Mouse (Mus musculus): ENCODE data around the gene Ezh1. TPM values are rescaled to one million over a fixed set of nuclear protein-coding genes. Genes with fewer than 3 reads are reported as not detected.

The Ezh1 gene
- total and polyA plus RNA-seq, 2 experiments from 2014 or later: 25.4 to 40.0 TPM

DNA sequence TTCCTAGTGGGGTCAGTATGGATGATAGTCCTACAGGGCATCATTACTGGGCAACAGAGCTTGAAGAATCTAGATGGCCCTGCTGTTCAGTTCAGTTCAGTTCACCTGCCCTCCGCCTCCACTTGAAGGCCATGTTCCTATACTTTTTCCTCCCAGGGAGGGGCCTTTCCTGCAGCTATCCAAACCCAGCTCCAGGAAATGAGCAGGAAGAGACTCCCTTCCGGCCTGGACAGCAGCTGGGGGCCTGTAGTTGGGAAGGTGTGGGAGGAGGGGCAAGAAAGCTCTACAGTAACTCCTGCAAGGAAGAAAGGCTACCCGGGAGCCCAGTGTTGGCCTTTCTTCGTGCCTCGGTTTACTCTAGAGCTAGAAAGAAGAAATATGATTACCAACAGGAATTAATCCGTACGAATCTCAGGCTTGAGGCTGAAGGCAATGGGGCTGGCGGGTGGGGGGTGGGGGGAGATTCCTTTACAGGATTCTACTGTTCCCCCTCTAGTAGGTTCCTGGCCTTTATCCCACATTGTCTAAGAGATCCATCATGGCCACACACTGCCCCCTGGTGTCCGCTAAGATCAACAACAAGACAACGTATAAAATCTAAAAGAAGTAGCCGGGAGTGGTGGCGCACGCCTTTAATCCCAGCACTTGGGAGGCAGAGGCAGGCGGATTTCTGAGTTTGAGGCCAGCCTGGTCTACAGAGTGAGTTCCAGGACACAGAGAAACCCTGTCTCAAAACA lies 22.2 kb upstream of the Ezh1 start:
- WGBS: 42% methylated on average over 14 of the region's 14 CpGs
- Histone ChIP-seq H3K4me1 (ENCODE audit: insufficient read depth, low read length) (no peaks in the 10 kb centered on the region), H3K4me3 (ENCODE audit: low read depth, low read length) (no peak overlapping the region), H3K4me2 (ENCODE audit: low read depth, low read length, poor library complexity, severe bottlenecking) (no peak overlapping the region), H3K27me3 (ENCODE audit: insufficient read depth, low read length) (0 out of 2 replicates have a peak, but pooled peaks cover 6% of the 10 kb centered on the region), H3K9ac (replicated peaks; ENCODE audit: low read length, poor library complexity, severe bottlenecking) (no peak overlapping the region), H3K9me3 (ENCODE audit: low read length) (no peaks in the 10 kb centered on the region), H3K27ac (ENCODE audit: low read depth, low read length) (no peak overlapping the region), H3K36me3 (ENCODE audit: insufficient read depth, low read length) (no peaks in the 10 kb centered on the region)
- DNase-seq (ENCODE audit: low spot score): peak; percentile 79
- no peak for ATAC-seq (ENCODE audit: low FRiP score)
- TF ChIP-seq CTCF (IDR thresholded peaks at IDR 0.05): peak; percentile 72

DNA sequence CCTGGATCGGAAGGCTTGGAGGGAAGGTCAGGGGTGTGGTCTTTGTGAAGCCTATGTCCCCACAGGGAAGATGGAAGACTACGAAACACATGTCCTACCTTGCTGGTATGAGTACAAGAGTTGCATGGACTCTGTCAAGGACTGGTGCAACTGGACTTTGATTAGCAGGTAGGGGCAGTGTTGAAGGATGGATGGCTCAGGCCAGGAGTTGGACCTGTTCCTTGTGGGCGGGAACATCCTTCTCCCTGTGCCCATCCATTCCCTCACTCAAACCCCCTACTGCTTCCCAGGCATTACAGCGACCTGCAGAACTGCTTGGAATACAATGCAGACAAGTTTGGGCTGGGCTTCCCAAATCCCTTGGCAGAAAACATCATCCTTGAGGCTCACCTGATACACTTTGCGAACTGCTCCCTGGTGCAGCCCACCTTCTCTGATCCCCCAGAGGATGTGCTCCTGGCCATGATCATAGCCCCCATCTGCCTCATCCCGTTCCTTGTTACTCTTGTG lies 21.3 kb upstream of the Ezh1 start:
- Histone ChIP-seq H3K4me3 (ENCODE audit: low read depth, low read length) (peak overlapping the region; percentile 54), H3K4me1 (ENCODE audit: insufficient read depth, low read length) (no peaks in the 10 kb centered on the region), H3K9ac (replicated peaks; ENCODE audit: low read length, poor library complexity, severe bottlenecking) (no peak overlapping the region), H3K4me2 (ENCODE audit: low read depth, low read length, poor library complexity, severe bottlenecking) (peak overlapping the region; percentile 83), H3K27me3 (ENCODE audit: insufficient read depth, low read length) (0 out of 2 replicates have a peak, but pooled peaks cover 6% of the 10 kb centered on the region), H3K27ac (ENCODE audit: low read depth, low read length) (no peak overlapping the region), H3K9me3 (ENCODE audit: low read length) (no peaks in the 10 kb centered on the region), H3K36me3 (ENCODE audit: insufficient read depth, low read length) (no peaks in the 10 kb centered on the region)
- DNase-seq (ENCODE audit: low spot score) (no peak), ATAC-seq (ENCODE audit: low FRiP score) (no peak)
- no peak for TF ChIP-seq CTCF (IDR thresholded peaks at IDR 0.05)
- 87% methylated on average over 6 of the region's 6 CpGs for WGBS

DNA sequence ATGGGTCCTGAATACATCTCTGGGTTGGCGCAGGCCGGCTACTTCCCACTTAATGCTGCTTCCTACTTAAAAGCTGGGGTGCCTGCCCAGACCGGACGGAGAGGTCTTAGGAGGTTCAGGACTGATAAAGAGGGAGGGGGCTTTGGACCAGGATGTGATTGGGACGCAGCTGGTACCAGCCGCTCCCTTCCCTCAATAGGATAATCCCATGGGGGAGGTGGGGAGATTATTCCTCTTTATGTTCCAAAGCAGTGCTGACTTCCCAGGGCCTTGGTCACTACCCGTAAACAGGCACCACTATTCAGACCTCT lies 20.4 kb upstream of the Ezh1 start:
- Histone ChIP-seq H3K9me3 (ENCODE audit: low read length) (no peaks in the 10 kb centered on the region), H3K4me1 (ENCODE audit: insufficient read depth, low read length) (no peaks in the 10 kb centered on the region), H3K27me3 (ENCODE audit: insufficient read depth, low read length) (0 out of 2 replicates have a peak, but pooled peaks cover 6% of the 10 kb centered on the region), H3K27ac (ENCODE audit: low read depth, low read length) (no peak overlapping the region), H3K4me3 (ENCODE audit: low read depth, low read length) (peak overlapping the region; percentile 54), H3K36me3 (ENCODE audit: insufficient read depth, low read length) (no peaks in the 10 kb centered on the region), H3K9ac (replicated peaks; ENCODE audit: low read length, poor library complexity, severe bottlenecking) (peak overlapping the region; percentile 72), H3K4me2 (ENCODE audit: low read depth, low read length, poor library complexity, severe bottlenecking) (peak overlapping the region; percentile 83)
- no peak; the same call in 1 of the 2 replicates for TF ChIP-seq CTCF (IDR thresholded peaks at IDR 0.05)
- DNase-seq (ENCODE audit: low spot score) (peak; percentile 12), ATAC-seq (ENCODE audit: low FRiP score) (0 out of 2 replicates have a peak, but pooled peaks have one; percentile 31)
- 3% methylated on average over 7 of the region's 7 CpGs for WGBS

DNA sequence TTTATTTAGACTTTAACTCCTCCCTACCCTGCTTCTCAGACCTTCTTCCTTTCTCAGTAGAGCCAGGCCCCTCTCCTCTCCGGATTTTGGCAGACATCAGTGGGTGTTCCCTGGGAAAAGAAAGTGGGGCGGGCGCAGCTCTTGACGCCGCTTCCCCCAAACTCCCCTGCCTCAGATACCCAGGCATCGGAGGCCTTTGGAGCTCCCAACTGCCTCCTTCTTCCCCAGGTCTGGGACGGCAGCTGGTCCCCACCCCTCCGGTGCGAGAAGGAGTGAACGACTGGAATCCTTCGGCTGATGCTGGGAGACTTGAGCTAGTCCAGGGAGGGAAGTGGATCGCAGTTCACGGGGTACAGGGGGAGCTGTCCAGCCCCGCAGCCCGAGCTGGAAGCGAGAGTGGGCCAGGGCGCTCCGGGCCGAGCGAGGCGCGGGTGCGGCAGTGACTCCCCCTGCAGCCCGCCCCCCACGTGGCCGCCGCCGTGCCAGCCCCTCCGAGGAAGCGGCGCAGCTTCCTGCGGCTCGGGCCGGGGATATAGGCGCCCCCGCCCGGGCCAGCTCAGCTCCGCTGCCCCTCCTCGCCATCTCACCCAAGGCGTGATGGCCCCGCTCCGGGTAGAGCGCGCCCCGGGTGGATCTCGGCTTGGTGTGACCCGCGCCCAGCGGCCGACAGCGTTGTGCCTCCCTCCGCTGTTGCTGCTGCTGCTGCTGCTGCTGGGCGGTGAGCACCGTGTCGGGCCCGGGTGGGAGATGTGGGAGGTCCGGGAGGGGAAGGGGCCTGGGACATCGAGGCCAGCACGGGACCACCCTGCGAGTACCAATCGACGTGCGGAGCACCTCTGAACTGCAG lies 19.8 kb upstream of the Ezh1 start, which contains the start of gene Ramp2:
Gene Ramp2 (plus strand): TSS at position 174 of the 847 bp plus-strand sequence.
- Histone ChIP-seq H3K4me3 (ENCODE audit: low read depth, low read length) (peak within 1 kb of the TSS; percentile 54), H3K27me3 (ENCODE audit: insufficient read depth, low read length) (0 out of 2 replicates have a peak, but pooled peaks cover 6% of the 10 kb centered on the region), H3K9ac (replicated peaks; ENCODE audit: low read length, poor library complexity, severe bottlenecking) (peak within 1 kb of the TSS; percentile 72), H3K36me3 (ENCODE audit: insufficient read depth, low read length) (no peaks in the 10 kb centered on the region), H3K9me3 (ENCODE audit: low read length) (no peaks in the 10 kb centered on the region), H3K4me2 (ENCODE audit: low read depth, low read length, poor library complexity, severe bottlenecking) (peak within 1 kb of the TSS; percentile 83), H3K27ac (ENCODE audit: low read depth, low read length) (peak within 1 kb of the TSS; percentile 34; the same call in 1 of the 2 replicates), H3K4me1 (ENCODE audit: insufficient read depth, low read length) (no peaks in the 10 kb centered on the region)
- WGBS: 2% methylated on average over 60 of the region's 63 CpGs
- TF ChIP-seq CTCF (IDR thresholded peaks at IDR 0.05): no peak
- ATAC-seq (ENCODE audit: low FRiP score): peak; percentile 68; the same call in 1 of the 2 replicates
- peak; percentile 14 for DNase-seq (ENCODE audit: low spot score)

DNA sequence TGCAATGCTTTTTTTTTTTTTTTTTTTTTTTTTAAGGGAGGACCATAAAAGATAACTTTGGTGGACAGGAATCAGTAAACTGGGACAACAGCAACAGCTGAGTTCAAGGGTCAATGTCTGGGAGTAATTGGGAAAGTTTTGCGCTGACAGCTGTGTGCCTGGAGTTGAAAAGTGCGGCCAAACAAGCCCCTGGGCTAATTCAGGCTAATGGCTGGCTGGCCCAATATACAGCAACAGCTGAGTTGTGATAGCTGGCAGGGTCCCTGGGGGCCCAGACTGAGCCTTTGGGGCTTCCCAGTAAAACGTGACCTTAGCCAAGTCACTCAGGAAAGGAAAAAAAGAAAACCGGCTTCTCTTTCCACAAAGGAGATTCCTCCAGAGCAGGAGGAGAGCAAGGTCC lies 18.8 kb upstream of the Ezh1 start:
- DNase-seq (ENCODE audit: low spot score): no peak
- TF ChIP-seq CTCF (IDR thresholded peaks at IDR 0.05): no peak
- Histone ChIP-seq H3K27ac (ENCODE audit: low read depth, low read length) (no peak overlapping the region), H3K9me3 (ENCODE audit: low read length) (no peaks in the 10 kb centered on the region), H3K36me3 (ENCODE audit: insufficient read depth, low read length) (no peaks in the 10 kb centered on the region), H3K4me3 (ENCODE audit: low read depth, low read length) (no peak overlapping the region; the same call in 1 of the 2 replicates), H3K4me1 (ENCODE audit: insufficient read depth, low read length) (no peaks in the 10 kb centered on the region), H3K9ac (replicated peaks; ENCODE audit: low read length, poor library complexity, severe bottlenecking) (no peak overlapping the region), H3K4me2 (ENCODE audit: low read depth, low read length, poor library complexity, severe bottlenecking) (no peak overlapping the region), H3K27me3 (ENCODE audit: insufficient read depth, low read length) (0 out of 2 replicates have a peak, but pooled peaks cover 6% of the 10 kb centered on the region)
- ATAC-seq (ENCODE audit: low FRiP score): no peak
- 48% methylated on average over 4 of the region's 4 CpGs for WGBS

Data from midbrain, postnatal 0 days (tissue).